Mouse (Mus musculus): Measurements from ENCODE around the gene Gm37240.
"Not testable (repeated sequence)": the region's sequence is repeated elsewhere in the genome, so short reads cannot be mapped to it uniquely, and the experiment has no call there.

The Gm37240 gene

GRCm38 (mm10) chr3:84875306-84875705 lies 1012.0 kb downstream of the Gm37240 start:
- in situ Hi-C loops (cut with MboI; ENCODE audit: low sequenced_read_pairs): no loop called here

GRCm38 (mm10) chr3:84870126-84870525 lies 1017.2 kb downstream of the Gm37240 start:
- in situ Hi-C loops (cut with MboI; ENCODE audit: low sequenced_read_pairs): no loop called here

GRCm38 (mm10) chr3:84867991-84868390 lies 1019.3 kb downstream of the Gm37240 start:
- in situ Hi-C loops (cut with MboI; ENCODE audit: low sequenced_read_pairs): no loop called here

DNA sequence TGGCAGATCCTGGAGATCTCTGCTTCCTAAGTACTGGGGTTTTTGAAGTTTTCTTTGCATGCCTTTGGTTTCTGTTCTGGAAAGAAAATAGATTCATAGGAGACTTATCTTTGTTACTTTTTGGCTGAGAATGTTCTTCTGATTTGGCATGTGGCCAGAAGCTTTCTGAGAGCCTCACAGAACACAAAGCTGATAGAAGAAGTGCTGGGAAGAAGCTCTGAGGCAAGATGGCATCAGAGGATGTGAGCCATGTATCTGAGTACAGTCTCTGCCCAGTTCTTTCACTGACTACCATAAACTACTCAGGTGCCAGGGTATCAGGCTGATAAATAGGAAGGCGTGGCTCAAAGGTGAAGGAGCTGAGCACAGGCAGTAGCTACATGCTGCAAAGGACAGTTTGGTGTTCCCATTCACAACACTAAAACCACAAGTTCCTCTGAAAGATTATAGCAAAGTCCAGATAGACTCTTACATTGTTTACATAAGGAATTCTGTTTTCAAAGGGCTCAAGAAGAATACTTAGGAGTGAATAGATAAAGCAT lies 1019.8 kb downstream of the Gm37240 start:
- in situ Hi-C loops (cut with MboI; ENCODE audit: low sequenced_read_pairs): no loop called here

GRCm38 (mm10) chr3:84866866-84867265 lies 1020.5 kb downstream of the Gm37240 start:
- in situ Hi-C loops (cut with MboI; ENCODE audit: low sequenced_read_pairs): no loop called here

GRCm38 (mm10) chr3:84865684-84866083 lies 1021.6 kb downstream of the Gm37240 start:
- in situ Hi-C loops (cut with MboI; ENCODE audit: low sequenced_read_pairs): no loop called here

DNA sequence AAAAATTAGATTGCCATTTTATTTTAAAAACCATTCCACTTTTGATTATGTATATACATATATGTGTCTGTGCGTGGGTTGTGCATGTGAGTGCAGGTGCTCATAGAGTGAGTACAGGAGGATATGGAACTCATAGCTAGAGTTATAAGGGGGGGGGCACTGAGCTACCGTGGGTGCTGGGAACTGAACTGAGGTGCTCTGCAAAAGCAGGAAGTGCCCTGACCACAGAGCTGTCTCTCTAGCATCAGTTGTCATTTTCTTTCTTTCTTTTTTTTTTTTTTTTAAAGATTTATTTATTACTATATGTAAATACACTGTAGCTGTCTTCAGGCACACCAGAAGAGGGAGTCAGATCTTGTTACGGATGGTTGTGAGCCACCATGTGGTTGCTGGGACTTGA lies 1025.5 kb downstream of the Gm37240 start:
- in situ Hi-C loops (cut with MboI; ENCODE audit: low sequenced_read_pairs): not testable (repeated sequence)

DNA sequence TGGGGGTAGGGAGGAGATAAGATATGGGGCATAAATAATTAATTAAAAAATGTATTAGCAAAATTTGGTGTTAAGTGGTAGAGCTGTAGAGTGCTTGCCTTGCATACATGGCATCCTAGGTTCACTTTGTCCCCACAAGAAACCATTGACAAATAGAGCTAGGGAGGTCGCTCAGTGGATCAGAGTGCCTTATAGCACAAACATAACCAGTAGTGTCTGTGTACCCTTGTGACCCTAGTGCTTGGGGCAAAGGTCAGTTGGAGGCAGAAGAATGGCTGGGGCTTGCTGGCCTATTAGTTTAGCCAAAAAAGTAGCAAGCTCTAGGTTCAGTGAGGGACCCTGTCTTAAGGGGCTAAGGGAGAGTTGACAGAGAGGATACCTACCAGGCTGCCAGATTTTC lies 1026.6 kb downstream of the Gm37240 start:
- in situ Hi-C loops (cut with MboI; ENCODE audit: low sequenced_read_pairs): no loop called here

DNA sequence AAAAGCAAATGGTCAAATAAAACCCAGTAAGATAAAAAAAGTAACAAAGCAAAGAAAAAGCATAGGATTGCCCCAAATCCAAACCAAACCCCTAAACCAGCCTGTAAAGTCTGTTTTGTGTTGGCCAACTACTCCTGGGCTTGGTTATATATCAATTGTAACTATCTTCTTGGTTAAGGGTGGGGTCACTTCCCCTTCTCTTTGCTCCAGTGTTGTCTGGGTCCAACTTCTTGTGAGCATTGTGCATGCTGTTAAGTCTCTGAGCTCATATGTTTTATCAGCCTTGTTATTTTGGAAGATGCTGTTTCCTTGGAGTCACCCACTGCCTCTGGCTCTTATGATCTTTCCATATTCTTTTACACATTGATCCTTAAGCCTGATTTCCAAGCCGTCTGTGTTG lies 1032.9 kb downstream of the Gm37240 start:
- in situ Hi-C loops (cut with MboI; ENCODE audit: low sequenced_read_pairs): no loop called here

DNA sequence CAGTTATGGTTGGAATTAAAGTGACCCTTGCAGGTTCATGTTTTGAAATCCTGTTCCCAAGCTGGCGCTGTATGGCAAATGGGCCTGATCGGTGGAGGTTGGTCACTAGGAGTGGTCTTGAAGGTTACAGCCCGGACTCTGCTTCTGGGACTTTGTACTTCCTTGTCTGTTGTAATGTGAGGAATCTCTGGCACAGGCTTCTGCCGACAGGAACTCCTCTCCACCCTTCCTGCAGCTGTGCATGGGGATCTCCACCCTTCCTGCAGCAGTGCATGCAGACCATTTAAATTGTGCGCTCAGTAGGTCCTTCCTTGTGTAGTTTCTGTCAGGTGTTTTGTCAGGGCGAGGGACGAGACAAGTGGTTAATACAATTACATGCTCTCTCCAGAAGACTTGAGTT lies 1034.4 kb downstream of the Gm37240 start:
- in situ Hi-C loops (cut with MboI; ENCODE audit: low sequenced_read_pairs): no loop called here

DNA sequence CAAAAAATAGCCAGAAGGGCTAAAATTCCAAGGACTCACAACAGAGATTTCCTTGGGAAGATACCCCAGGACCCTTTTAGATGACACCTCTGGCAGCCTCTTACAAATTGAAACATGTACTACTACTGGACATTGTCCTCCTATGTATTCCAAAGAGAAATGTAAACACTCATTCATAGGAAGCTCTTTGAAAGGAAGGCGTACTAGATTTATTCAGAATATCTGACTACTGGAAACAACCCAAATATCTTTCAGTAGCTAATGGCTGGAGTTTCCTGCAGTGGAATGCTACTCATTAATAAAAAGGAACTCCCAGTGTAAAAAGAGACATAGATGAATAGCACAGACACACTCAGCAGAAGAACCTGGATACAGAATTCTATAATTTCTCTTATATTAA lies 1035.5 kb downstream of the Gm37240 start:
- in situ Hi-C loops (cut with MboI; ENCODE audit: low sequenced_read_pairs): no loop called here

GRCm38 (mm10) chr3:84850418-84850817 lies 1036.9 kb downstream of the Gm37240 start:
- in situ Hi-C loops (cut with MboI; ENCODE audit: low sequenced_read_pairs): no loop called here

- in situ Hi-C loops (cut with MboI; ENCODE audit: low sequenced_read_pairs): loop anchor here (10.0 kb wide), 1 partner anchor 154 kb away; no protein-coding TSS in a partner anchor
Observed at GRCm38 (mm10) chr3:84848798-84849197, 1038.5 kb downstream of the Gm37240 start.

GRCm38 (mm10) chr3:84843594-84843993 lies 1043.7 kb downstream of the Gm37240 start:
- in situ Hi-C loops (cut with MboI; ENCODE audit: low sequenced_read_pairs): loop anchor here (10.0 kb wide), 1 partner anchor 149 kb away; no protein-coding TSS in a partner anchor

- in situ Hi-C loops (cut with MboI; ENCODE audit: low sequenced_read_pairs): loop anchor here (10.0 kb wide), 1 partner anchor 148 kb away; no protein-coding TSS in a partner anchor
Observed at GRCm38 (mm10) chr3:84842793-84843192, 1044.5 kb downstream of the Gm37240 start.

- in situ Hi-C loops (cut with MboI; ENCODE audit: low sequenced_read_pairs): loop anchor here (10.0 kb wide), 1 partner anchor 146 kb away; no protein-coding TSS in a partner anchor
Observed at GRCm38 (mm10) chr3:84841271-84841670, 1046.0 kb downstream of the Gm37240 start.

- in situ Hi-C loops (cut with MboI; ENCODE audit: low sequenced_read_pairs): no loop called here
Observed at GRCm38 (mm10) chr3:84839499-84839898, 1047.8 kb downstream of the Gm37240 start.

DNA sequence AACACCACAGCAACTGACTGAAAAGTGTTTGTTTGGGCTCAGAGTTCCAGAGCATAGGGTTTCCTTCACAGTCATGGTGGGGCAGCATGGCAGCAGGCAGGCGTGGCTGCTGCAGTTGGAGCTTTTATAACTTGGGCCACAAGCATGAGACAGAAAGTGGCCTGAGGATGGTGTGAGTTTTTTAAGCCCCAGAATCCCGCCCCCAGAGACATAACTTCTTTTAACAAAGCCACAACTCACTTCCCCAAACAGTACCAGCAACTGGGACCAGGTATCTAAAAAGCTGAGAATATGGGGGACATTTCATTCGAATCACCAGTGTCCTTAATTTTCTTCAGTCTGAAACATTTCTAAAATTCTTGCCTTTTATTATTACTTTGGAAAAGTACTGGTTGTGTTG lies 1049.3 kb downstream of the Gm37240 start:
- in situ Hi-C loops (cut with MboI; ENCODE audit: low sequenced_read_pairs): no loop called here

DNA sequence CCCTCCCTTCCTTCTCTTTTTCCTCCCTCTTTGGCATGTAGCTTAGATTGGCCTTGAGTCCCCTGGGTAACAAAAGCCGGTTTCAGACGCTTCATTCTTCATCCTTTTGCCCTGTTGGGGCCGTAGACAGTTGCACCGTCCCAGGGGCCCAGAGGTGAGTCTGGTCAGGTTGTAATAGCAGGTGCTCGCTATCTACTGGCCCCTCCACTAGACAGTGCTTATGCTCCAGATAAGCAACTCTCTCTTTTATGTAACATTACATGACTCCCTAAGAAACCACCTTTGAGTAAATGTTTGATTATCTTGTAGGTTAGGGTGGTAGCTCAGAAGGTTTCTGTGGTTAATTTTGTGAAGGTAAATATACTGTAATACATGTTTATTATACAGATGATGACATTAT lies 1051.3 kb downstream of the Gm37240 start:
- in situ Hi-C loops (cut with MboI; ENCODE audit: low sequenced_read_pairs): no loop called here

- in situ Hi-C loops (cut with MboI; ENCODE audit: low sequenced_read_pairs): no loop called here
Observed at GRCm38 (mm10) chr3:84829366-84829765, 1058.0 kb downstream of the Gm37240 start.

DNA sequence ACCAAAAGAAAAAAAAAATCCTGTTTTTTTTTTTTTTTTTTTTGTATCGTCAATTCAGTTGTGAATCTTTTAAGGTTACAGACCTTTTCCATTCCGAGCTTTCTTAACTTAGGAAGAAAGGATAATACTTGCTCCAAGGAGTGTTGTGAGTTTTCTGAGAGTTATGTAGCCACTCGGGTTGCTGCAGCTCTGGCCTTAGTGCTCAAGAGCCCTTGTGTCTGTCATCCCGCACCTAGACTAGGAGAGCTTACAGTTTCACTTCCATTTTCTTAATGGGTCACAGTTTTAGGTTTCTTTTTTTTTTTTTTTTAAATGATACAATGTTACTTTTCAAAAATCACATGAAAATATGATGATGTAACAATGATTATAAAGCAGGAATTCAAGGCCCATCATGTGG lies 1059.7 kb downstream of the Gm37240 start:
- in situ Hi-C loops (cut with MboI; ENCODE audit: low sequenced_read_pairs): no loop called here

- in situ Hi-C loops (cut with MboI; ENCODE audit: low sequenced_read_pairs): no loop called here
Observed at GRCm38 (mm10) chr3:84826938-84827337, 1060.4 kb downstream of the Gm37240 start.

DNA sequence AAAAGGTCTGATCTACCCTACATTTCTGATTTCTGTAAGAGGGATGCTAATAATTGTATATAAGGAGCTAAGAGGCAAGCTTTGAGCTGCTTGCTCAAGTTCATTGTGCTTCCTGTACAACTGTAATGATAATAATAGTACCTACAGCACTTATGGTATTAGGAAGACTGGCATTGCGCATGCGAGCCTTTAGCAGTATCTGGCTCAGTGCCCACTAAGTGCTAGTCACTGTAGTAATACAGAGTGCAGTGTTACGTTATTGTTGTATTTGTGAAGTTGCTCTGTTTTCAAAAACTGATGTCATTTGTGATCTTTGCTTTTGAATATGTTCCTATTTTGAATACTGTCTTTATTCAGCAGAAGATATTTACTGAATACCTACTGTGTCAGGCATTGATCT lies 1060.9 kb downstream of the Gm37240 start:
- in situ Hi-C loops (cut with MboI; ENCODE audit: low sequenced_read_pairs): no loop called here
